Mouse (Mus musculus): ENCODE results near the gene Kank4. TPM values are rescaled to one million over a fixed set of nuclear protein-coding genes. Genes with fewer than 3 reads are reported as not detected.
"Not testable (repeated sequence)": the region's sequence is repeated elsewhere in the genome, so short reads cannot be mapped to it uniquely, and the experiment has no call there.

Gene Kank4
- total RNA-seq, 2 experiments from 2014 or later = 0.52 to 0.61 TPM

DNA sequence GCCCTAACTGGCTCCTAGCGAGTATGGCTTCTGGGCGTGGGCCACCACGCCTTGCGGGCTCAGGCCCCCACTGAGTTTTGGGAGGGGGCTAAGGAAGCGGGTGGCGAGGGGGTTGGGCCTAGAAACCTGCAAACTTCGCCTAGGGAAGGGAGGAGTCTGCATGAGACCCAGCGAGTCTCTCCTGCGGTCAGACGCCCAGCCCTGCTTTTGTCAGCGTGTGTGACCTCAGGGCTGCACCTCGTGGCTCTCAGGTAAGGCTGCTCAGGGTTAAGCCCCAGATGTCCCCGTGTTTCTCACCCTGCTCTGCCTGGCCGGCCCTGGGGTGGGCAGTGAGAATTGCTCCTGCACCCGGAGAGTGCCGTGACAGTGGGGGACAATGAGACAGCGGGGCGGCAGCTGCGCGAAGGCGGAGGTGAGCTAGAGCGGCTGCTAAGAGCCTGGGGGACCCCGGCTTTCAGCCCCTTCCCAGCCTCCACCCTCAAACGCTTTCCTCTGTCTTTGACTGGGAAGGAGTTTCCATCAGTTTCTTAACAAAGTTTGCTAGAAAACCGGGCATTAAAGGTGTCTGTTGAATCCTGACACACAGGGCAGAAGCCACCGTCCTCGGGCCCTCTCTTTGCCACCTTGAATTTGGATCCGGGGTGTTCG is 90.6 kb downstream of the Kank4 start, which contains the start of gene L1td1:
Gene L1td1, plus strand, starts transcription at position 145 of the 648 bp plus-strand sequence.
- intact Hi-C loops (cut with DNase I) = no loop called here
- no peak for DNase-seq (ENCODE audit: low spot score)

DNA sequence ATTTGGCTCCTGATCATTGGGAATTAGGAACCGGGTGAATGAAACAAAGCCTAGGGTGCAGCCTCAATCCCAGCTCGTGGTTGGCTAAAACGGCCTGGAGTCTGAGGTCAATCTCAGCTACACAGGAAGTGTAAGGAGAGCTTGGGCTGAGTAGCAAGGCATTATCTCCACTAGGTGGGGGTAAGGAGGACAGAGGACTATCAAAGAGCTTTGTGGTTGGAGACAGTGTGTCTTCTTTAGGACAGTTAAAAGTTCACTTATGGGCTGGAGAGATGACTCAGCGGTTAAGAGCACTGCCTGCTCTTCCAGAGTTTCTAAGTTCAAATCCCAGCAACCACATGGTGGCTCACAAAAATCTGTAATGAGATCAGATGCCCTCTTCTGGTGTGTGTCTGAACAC is 91.9 kb downstream of the Kank4 start:
- no peak for DNase-seq (ENCODE audit: low spot score)
- intact Hi-C loops (cut with DNase I) = no loop called here

DNA sequence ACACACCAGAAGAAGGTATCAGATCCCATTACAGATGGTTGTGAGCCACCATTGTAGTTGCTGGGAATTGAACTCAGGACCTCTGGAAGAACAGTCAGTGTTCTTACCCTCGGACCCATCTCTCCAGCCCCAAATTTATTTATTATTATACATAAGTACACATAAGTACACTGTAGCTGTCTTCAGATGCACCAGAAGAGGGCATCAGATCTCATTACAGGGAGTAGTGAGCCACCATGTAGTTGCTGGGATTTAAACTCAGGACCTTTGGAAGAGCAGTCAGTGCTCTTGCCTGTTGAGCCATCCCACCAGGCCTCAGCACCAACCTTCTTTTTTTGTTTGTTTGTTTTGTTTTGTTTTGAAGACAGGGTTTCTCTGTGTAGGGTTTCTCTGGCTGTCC is 92.7 kb downstream of the Kank4 start:
- intact Hi-C loops (cut with DNase I) = loop anchor here (5.0 kb wide), 1 partner anchor 163 kb away; no protein-coding TSS in a partner anchor
- DNase-seq (ENCODE audit: low spot score) = not testable (repeated sequence)

DNA sequence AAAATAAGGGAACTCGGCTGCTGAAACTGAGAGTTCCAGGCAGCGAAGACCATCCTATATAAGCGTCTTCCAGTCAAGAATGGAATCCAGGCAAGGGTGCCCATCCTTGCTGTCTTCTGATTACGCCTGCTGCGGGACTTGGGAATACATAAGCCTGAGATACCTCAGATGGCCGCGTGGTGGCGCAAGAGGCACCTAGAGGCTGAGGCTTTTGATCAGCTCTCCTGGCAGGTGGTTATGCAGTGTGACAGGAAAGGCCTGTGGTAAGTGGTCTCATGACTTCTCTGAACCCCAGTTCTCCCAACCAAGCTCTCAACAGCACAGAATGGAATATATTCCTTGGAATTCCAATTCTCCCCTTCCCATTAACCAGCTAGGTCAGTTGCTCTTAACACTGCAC is 94.9 kb downstream of the Kank4 start:
- no peak for DNase-seq (ENCODE audit: low spot score)
- intact Hi-C loops (cut with DNase I) = loop anchor here (5.0 kb wide), 1 partner anchor 165 kb away; no protein-coding TSS in a partner anchor

DNA sequence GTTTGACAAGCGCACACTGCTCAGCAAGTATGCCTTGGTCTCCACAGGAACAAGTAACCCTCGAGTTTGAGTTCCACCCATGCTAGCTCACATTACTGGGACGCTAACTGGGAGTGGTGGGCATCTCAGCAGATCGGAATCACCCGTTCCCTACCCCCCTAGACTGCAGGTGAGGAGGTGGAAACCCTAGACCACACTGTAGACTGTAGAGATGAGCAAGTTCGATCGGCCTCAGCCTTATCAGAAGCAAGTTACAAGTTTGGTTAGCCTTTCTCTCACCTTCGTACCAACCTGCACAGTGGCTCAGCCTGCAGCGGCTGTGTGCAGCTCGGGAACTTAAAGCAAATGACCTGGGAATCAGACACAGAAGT is 98.8 kb downstream of the Kank4 start:
- intact Hi-C loops (cut with DNase I) = no loop called here
- DNase-seq (ENCODE audit: low spot score) = no peak

DNA sequence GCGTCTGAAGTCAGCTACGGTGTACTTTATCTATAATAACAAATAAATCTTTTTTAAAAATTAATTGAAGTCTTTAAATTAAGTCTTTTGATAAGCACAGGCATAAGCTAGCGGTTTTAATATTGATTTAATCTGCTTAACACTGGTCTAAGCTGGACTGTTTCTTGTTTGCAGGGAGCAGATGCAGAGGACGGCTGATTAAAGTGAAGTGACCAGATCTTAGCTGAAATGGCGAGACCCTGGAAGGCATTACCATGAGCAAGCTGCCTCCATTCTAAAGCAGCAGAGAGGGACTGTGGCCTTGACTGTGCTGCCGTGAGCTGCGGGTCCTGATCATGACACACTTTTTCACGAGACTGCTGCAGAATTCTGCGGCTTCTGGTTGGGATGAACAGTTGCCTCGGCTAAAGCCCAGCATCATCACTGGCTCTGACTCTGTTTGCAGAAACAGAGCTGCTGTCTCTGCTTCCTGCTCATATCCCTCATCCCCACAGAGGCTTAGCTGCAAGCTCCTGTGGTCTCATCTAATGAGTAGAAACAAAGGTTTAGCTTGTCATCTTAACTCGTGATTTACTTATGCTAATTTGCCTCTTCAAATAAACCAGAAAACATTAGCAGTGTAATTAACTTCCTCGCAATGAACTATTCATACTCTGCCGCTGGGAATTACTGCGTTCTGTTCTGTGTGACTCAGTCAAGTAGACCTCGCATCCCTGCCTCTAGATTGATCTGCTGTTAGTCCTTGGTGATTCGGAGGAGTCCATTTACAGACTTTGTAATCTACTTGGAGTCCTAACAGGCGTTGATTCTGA is 99.4 kb downstream of the Kank4 start:
- no peak for DNase-seq (ENCODE audit: low spot score)
- intact Hi-C loops (cut with DNase I) = no loop called here

DNA sequence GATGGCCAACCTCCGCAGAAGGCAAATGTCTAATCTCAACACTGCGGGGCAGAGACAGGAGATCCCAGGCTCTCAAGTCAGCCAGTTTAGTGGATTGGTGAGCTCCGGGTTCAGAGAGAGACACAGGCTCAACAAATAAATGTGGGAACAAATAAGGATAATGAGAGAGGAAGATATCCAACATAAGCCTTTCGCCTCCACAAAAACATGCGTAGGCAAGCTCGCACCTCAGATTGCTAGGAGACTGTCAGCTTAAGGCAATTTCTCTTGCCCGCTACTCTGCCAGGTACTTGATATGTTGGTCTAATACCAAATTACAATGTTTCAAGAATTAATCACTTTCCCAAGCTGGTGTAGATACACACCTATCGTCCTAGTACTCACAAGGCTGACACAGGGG is 106.4 kb downstream of the Kank4 start:
- no peak for DNase-seq (ENCODE audit: low spot score)
- intact Hi-C loops (cut with DNase I) = no loop called here

Other genes with a start within 250 kb of the Kank4 start
- gene L1td1, start 90.8 kb downstream of the Kank4 start, total RNA-seq (2021) = not detected
- not detected for gene I0C0044D17Rik, start 6.3 kb upstream of the Kank4 start, total RNA-seq (2021)
- 10 to 100 TPM; 13.4 to 15.4 TPM for gene Usp1, start 106.3 kb upstream of the Kank4 start, total RNA-seq (2021)
- gene Angptl3, start 213.4 kb upstream of the Kank4 start, total RNA-seq (2021) = 1 to 10 TPM; 3.4 TPM